Mouse (Mus musculus): ENCODE measurements around the gene Dnajc15. TPM values are rescaled to one million over a fixed set of nuclear protein-coding genes. Genes with fewer than 3 reads are reported as not detected.
"Not testable (repeated sequence)": the region's sequence is repeated elsewhere in the genome, so short reads cannot be mapped to it uniquely, and the experiment has no call there.

Gene Dnajc15
- polyA plus RNA-seq, 1 experiment from 2014 or later = 145 TPM

DNA sequence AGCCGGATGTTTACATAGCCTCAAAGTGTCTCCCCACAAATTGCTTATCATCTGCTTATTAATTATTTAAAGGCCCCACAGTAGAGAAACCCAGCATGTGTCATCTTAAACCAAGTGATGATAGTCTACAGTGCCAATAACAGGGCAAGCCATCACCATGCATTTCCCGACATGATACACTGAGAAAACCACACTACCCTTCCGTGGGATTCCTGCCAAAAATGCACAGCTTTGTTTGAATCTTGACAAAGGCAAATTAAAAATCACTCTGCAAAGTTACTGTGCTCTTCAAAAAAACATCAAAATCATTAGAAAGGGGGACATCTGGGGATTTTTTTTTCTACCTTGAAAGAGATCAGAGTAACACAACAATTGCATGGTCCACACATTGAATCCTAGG lies 11.5 kb upstream of the Dnajc15 start:
- H3K4me1 ChIP-seq (replicated peaks) = no peaks in the 10 kb centered on the region
- H3K27me3 ChIP-seq = no peaks in the 10 kb centered on the region
- no peak for ATAC-seq (replicated peaks; ENCODE audit: insufficient number of reproducible peaks, insufficient read depth, low FRiP score, low read depth)
- H3K9me3 ChIP-seq (replicated peaks) = no peaks in the 10 kb centered on the region
- no peak overlapping the region for H3K27ac ChIP-seq
- no peak overlapping the region for H3K9ac ChIP-seq
- H3K4me3 ChIP-seq = no peak overlapping the region
- 76% methylated on average over 3 of the region's 3 CpGs for WGBS
- H3K36me3 ChIP-seq = no peaks in the 10 kb centered on the region
- no peak overlapping the region for H3K4me2 ChIP-seq

DNA sequence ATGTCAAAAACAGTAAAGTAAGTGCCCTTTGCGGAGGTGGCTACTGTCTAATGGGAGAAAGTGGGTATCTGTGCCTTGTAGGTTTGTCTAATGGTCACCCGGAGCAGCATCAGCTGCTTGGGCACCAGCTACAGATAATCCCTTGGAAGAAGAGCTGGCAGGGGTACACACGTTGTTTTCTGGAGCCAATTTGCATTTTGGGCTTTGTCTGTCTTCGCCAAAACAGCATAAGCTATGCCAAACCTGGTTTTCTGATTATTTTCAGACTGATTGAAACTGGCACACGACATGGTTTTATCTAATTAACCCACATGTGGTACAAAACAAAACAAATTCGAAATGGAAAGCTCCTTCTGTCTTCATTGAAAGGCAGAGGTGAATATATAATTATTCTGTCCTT lies 7.7 kb upstream of the Dnajc15 start:
- H3K4me2 ChIP-seq = no peak overlapping the region
- 74% methylated on average over 6 of the region's 6 CpGs for WGBS

DNA sequence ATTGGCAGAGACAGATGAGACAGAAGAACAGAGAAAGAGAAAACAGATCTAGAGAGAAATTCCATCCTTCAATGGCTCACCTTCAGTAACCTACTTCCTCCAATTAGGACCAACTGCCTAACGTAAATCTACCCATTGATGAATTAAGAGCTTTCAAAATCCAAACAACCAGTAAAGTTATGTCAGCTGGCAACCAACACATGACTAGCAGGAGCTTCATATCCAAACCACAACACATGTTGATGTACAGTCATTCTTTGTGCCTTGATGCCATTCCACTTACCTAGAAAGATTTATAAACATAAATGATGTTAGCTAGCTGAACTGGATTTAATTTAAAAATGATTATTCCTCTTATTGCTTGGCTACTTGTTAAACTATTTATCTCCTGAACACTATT lies 7.1 kb upstream of the Dnajc15 start:
- no peak overlapping the region for H3K4me2 ChIP-seq
- H3K9me3 ChIP-seq (replicated peaks) = no peaks in the 10 kb centered on the region
- no peak overlapping the region for H3K4me3 ChIP-seq
- no peak overlapping the region for H3K9ac ChIP-seq
- ATAC-seq (replicated peaks; ENCODE audit: insufficient number of reproducible peaks, insufficient read depth, low FRiP score, low read depth) = no peak
- no peaks in the 10 kb centered on the region for H3K4me1 ChIP-seq (replicated peaks)
- H3K36me3 ChIP-seq = no peaks in the 10 kb centered on the region
- no peaks in the 10 kb centered on the region for H3K27me3 ChIP-seq
- WGBS = 72% methylated on average over 1 of the region's 1 CpGs
- no peak overlapping the region for H3K27ac ChIP-seq

More for the DNA sequence above, 7.7 kb upstream of the Dnajc15 start:
- no peaks in the 10 kb centered on the region for H3K4me1 ChIP-seq (replicated peaks)
- H3K9ac ChIP-seq = no peak overlapping the region
- no peaks in the 10 kb centered on the region for H3K36me3 ChIP-seq
- no peak overlapping the region for H3K4me3 ChIP-seq
- no peaks in the 10 kb centered on the region for H3K27me3 ChIP-seq
- ATAC-seq (replicated peaks; ENCODE audit: insufficient number of reproducible peaks, insufficient read depth, low FRiP score, low read depth) = no peak
- H3K27ac ChIP-seq = no peak overlapping the region
- H3K9me3 ChIP-seq (replicated peaks) = no peaks in the 10 kb centered on the region

DNA sequence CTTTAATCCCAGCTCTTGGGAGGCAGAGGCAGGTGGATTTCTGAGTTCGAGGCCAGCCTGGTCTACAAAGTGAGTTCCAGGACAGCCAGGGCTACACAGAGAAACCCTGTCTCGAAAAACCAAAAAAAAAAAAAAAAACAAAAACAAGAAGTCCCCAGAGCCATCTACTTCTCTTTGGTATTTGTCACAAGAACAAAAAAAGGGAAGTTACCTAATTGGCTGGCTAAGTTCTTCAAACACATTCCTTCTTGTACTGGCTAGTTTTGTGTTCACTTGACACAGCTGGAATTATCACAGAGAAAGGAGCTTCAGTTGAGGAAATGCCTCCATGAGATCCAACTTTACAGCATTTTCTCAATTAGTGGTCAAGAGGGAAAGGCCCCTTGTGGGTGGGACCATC lies 3.0 kb upstream of the Dnajc15 start:
- not testable (repeated sequence) for H3K36me3 ChIP-seq; ATAC-seq (replicated peaks; ENCODE audit: insufficient number of reproducible peaks, insufficient read depth, low FRiP score, low read depth); H3K4me3 ChIP-seq; H3K27ac ChIP-seq; H3K9me3 ChIP-seq (replicated peaks); H3K4me2 ChIP-seq; H3K27me3 ChIP-seq; H3K9ac ChIP-seq
- WGBS = 90% methylated on average over 1 of the region's 2 CpGs
- H3K4me1 ChIP-seq (replicated peaks) = peaks cover 10% of the 10 kb centered on the region

DNA sequence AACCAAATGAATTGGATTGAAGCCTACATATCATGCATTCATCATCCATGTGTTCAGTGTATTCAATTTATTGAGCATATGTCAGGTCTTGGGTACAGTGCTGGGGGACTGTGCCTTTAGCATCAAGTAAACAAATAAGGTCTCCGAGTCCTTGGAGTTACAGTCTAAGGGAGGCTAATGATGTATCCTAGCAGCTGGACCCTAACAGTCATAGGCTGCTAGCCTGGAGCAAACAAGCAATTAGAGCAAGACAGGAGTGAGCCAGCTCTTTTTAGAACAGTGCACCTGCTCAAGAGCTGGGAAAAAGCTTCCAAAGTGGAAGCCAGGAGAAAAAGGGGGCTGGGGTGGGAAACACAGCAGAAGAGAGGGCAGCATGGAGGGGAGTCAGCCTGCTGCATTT lies 1.3 kb upstream of the Dnajc15 start:
- WGBS = 86% methylated on average over 1 of the region's 1 CpGs
- Histone ChIP-seq H3K4me2 (no peak overlapping the region), H3K27ac (no peak overlapping the region), H3K4me3 (no peak overlapping the region), H3K4me1 (replicated peaks) (peaks cover 10% of the 10 kb centered on the region), H3K9me3 (replicated peaks) (no peaks in the 10 kb centered on the region), H3K9ac (no peak overlapping the region), H3K27me3 (no peaks in the 10 kb centered on the region), H3K36me3 (no peaks in the 10 kb centered on the region)
- no peak for ATAC-seq (replicated peaks; ENCODE audit: insufficient number of reproducible peaks, insufficient read depth, low FRiP score, low read depth)

GRCm38 (mm10) chr14:77871380-77871975 lies 3.4 kb downstream of the Dnajc15 start:
- Histone ChIP-seq H3K4me2 (no peak overlapping the region), H3K4me3 (no peak overlapping the region), H3K36me3 (no peaks in the 10 kb centered on the region), H3K27me3 (no peaks in the 10 kb centered on the region), H3K9me3 (replicated peaks) (no peaks in the 10 kb centered on the region), H3K27ac (no peak overlapping the region), H3K9ac (no peak overlapping the region), H3K4me1 (replicated peaks) (peaks cover 10% of the 10 kb centered on the region)
- ATAC-seq (replicated peaks; ENCODE audit: insufficient number of reproducible peaks, insufficient read depth, low FRiP score, low read depth) = no peak
- WGBS = 87% methylated on average over 6 of the region's 6 CpGs

GRCm38 (mm10) chr14:77870926-77871325 lies 4.0 kb downstream of the Dnajc15 start:
- 81% methylated on average over 3 of the region's 3 CpGs for WGBS
- Histone ChIP-seq H3K27ac (no peak overlapping the region), H3K36me3 (no peaks in the 10 kb centered on the region), H3K4me1 (replicated peaks) (peaks cover 10% of the 10 kb centered on the region), H3K4me3 (no peak overlapping the region), H3K9me3 (replicated peaks) (no peaks in the 10 kb centered on the region), H3K4me2 (no peak overlapping the region), H3K9ac (no peak overlapping the region), H3K27me3 (no peaks in the 10 kb centered on the region)
- no peak for ATAC-seq (replicated peaks; ENCODE audit: insufficient number of reproducible peaks, insufficient read depth, low FRiP score, low read depth)

GRCm38 (mm10) chr14:77867601-77868000 lies 7.3 kb downstream of the Dnajc15 start:
- Histone ChIP-seq H3K9ac (no peak overlapping the region), H3K4me2 (no peak overlapping the region), H3K36me3 (no peaks in the 10 kb centered on the region), H3K27ac (no peak overlapping the region), H3K27me3 (no peaks in the 10 kb centered on the region), H3K9me3 (replicated peaks) (no peaks in the 10 kb centered on the region), H3K4me1 (replicated peaks) (0 out of 2 replicates have a peak, but pooled peaks cover 2% of the 10 kb centered on the region), H3K4me3 (no peak overlapping the region)
- 83% methylated on average over 5 of the region's 5 CpGs for WGBS
- ATAC-seq (replicated peaks; ENCODE audit: insufficient number of reproducible peaks, insufficient read depth, low FRiP score, low read depth) = no peak

DNA sequence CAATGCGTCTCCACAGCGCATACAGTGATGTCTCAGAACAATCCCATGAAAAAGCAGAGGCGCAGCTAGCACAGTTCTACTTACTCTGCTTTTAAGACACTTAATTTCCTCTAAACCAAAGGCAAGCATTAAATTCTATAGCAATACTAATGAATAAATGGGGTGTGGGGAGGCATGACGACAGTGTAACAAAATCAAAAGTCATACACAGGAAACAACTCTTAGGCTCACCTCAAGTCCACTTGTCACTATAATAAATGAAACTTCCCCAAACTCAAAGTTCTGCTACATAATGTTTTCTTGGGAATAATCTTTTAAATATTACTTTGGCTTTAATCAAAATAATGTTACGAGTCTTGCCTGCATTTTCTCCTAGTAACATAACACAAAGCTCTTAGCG lies 10.4 kb downstream of the Dnajc15 start:
- H3K27ac ChIP-seq = no peak overlapping the region
- H3K9me3 ChIP-seq (replicated peaks) = no peaks in the 10 kb centered on the region
- WGBS = 90% methylated on average over 6 of the region's 6 CpGs
- no peaks in the 10 kb centered on the region for H3K36me3 ChIP-seq
- H3K4me2 ChIP-seq = no peak overlapping the region
- ATAC-seq (replicated peaks; ENCODE audit: insufficient number of reproducible peaks, insufficient read depth, low FRiP score, low read depth) = no peak
- no peaks in the 10 kb centered on the region for H3K27me3 ChIP-seq
- no peak overlapping the region for H3K4me3 ChIP-seq
- 0 out of 2 replicates have a peak, but pooled peaks cover 4% of the 10 kb centered on the region for H3K4me1 ChIP-seq (replicated peaks)
- H3K9ac ChIP-seq = no peak overlapping the region

GRCm38 (mm10) chr14:77864051-77864450 lies 10.9 kb downstream of the Dnajc15 start:
- 0 out of 2 replicates have a peak, but pooled peaks cover 4% of the 10 kb centered on the region for H3K4me1 ChIP-seq (replicated peaks)
- no peaks in the 10 kb centered on the region for H3K27me3 ChIP-seq
- H3K9me3 ChIP-seq (replicated peaks) = no peaks in the 10 kb centered on the region
- no peak overlapping the region for H3K9ac ChIP-seq
- ATAC-seq (replicated peaks; ENCODE audit: insufficient number of reproducible peaks, insufficient read depth, low FRiP score, low read depth) = no peak
- WGBS = 80% methylated on average over 3 of the region's 3 CpGs
- H3K4me2 ChIP-seq = no peak overlapping the region
- no peaks in the 10 kb centered on the region for H3K36me3 ChIP-seq
- H3K4me3 ChIP-seq = no peak overlapping the region
- H3K27ac ChIP-seq = no peak overlapping the region

- 52% methylated on average over 5 of the region's 5 CpGs for WGBS
- no peak overlapping the region for H3K4me2 ChIP-seq
- 0 out of 2 replicates have a peak, but pooled peaks cover 4% of the 10 kb centered on the region for H3K4me1 ChIP-seq (replicated peaks)
- H3K9me3 ChIP-seq (replicated peaks) = no peaks in the 10 kb centered on the region
- H3K36me3 ChIP-seq = no peaks in the 10 kb centered on the region
- ATAC-seq (replicated peaks; ENCODE audit: insufficient number of reproducible peaks, insufficient read depth, low FRiP score, low read depth) = no peak
- H3K9ac ChIP-seq = no peak overlapping the region
- no peaks in the 10 kb centered on the region for H3K27me3 ChIP-seq
- no peak overlapping the region for H3K27ac ChIP-seq
- no peak overlapping the region for H3K4me3 ChIP-seq
Measured at GRCm38 (mm10) chr14:77860841-77861560, 13.9 kb downstream of the Dnajc15 start.

DNA sequence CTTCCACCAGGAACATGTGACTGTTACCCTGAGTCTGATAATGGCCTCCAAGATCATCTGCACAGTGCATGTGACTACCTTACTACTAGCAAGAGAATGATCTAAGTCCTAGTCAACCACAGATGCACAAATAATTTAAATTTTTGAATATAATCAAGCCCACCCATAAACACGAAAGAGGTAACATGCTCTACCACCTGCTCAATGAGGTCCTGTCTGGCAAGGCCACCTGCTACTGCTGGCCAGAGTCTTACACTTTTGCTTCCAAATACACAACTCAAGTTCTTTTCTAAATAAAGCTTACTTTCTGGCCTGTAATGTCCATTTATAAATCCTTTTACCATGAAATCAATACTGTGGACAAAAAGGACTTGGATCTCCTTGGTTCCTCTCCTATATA lies 15.0 kb downstream of the Dnajc15 start:
- no peak overlapping the region for H3K4me2 ChIP-seq
- no peak overlapping the region for H3K9ac ChIP-seq
- WGBS = 94% methylated on average over 1 of the region's 1 CpGs
- H3K4me3 ChIP-seq = no peak overlapping the region
- no peaks in the 10 kb centered on the region for H3K27me3 ChIP-seq
- H3K4me1 ChIP-seq (replicated peaks) = 0 out of 2 replicates have a peak, but pooled peaks cover 2% of the 10 kb centered on the region
- ATAC-seq (replicated peaks; ENCODE audit: insufficient number of reproducible peaks, insufficient read depth, low FRiP score, low read depth) = no peak
- no peaks in the 10 kb centered on the region for H3K36me3 ChIP-seq
- H3K27ac ChIP-seq = no peak overlapping the region
- H3K9me3 ChIP-seq (replicated peaks) = no peaks in the 10 kb centered on the region

All from heart, embryonic 15.5 days (tissue).